Mouse (Mus musculus): ENCODE results near the gene Slc35f5. TPM values are rescaled to one million over a fixed set of nuclear protein-coding genes. Genes with fewer than 3 reads are reported as not detected.
"Not testable (repeated sequence)": the region's sequence is repeated elsewhere in the genome, so short reads cannot be mapped to it uniquely, and the experiment has no call there.

Gene Slc35f5
- 52.4 and 53.0 TPM in 2 replicates for polyA plus RNA-seq (2015; fragmentation: Nextera tagmentation; extraction: Ambion mirVana)

DNA sequence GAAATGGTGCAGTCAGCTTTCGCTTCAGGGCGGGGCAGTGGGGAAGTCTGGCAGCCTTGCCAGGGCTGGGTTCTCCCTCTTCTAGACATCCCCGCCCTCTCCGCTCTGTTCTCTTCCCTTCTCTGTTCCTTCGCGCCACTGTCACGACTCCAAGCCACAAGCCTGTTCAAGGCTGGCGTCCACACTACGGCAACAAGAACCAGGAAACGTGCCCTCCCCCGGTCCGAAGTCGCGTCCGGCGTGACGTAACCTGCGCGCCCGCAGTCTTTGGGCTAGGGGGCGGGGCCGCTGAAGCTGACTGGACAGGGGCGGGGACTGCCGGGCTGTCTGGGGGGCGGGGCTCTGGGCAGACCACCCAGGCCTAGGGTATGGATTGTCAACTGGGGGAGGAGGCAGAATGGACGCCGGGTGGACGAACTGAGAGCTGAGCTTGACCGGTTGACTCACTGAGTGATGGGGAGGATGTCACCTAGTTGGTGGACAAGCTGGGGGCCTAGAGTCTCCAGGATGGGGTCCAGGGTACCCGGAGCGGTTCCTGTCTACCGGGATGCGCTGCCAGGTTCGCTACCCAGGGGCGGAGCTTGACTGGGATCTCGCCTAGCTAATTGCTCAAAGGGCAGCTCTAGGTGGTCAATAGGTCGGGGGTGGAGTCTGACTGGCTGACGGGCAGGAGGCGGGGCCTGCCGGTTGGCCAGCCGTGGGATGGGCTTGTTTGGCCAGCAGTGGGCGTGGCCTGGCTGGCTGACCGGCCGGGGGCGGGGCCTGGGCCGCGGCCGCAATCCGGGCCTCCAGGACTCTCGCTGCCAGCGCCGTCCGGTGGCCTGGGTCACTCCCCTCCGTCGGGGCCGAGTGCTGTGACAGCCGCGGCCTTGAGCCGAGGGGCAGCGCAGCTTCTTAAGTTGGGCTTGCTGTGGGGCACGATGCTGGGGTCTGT, at the start of gene Slc35f5:
Slc35f5 (plus strand) TSS at position 337 of the 934 bp plus-strand sequence.
- H3K27ac ChIP-seq (ENCODE audit: low read length): peak within 1 kb of the TSS; percentile 98
- peaks cover 4% of the 10 kb centered on the region for H3K4me1 ChIP-seq (replicated peaks; ENCODE audit: control insufficient read depth, insufficient read depth, low read length)
- H3K4me2 ChIP-seq (ENCODE audit: low read depth, low read length): peak within 1 kb of the TSS; percentile 85
- peak within 1 kb of the TSS; percentile 96 for H3K9ac ChIP-seq (ENCODE audit: low read length)
- no peaks in the 10 kb centered on the region for H3K27me3 ChIP-seq (ENCODE audit: control insufficient read depth, insufficient read depth, low read depth, low read length)
- no peaks in the 10 kb centered on the region for H3K9me3 ChIP-seq (ENCODE audit: control insufficient read depth, low read length)
- ATAC-seq (ENCODE audit: low read depth): peak; percentile 95
- H3K36me3 ChIP-seq (ENCODE audit: control insufficient read depth, insufficient read depth, low read length): peaks cover under 1% of the 10 kb centered on the region; the same call in 1 of the 2 replicates
- under 1% methylated on average over 60 of the region's 61 CpGs for WGBS
- H3K4me3 ChIP-seq (ENCODE audit: low read length): peak within 1 kb of the TSS; percentile 75

DNA sequence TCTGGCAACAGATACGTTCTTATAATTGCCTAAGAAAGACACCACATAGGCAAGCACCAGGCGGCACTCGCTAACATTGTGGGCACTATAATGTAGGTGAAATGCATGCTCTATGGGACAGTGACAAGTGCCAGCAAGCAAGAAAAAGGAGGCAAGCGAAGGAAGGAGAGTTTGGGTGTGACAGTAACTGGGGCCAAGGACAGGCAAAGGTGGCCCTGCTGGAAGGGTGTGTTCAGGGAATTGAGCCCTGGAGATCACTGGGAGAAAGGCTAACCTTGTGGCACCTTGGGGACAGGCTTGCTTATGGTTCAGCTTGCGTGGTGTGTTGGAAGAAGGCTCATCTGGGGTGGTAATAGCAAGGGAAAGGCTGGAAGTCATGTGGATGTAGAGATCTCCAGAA, 45.7 kb upstream of the Slc35f5 start:
- Histone ChIP-seq H3K4me2 (ENCODE audit: low read depth, low read length) (no peak overlapping the region), H3K27me3 (ENCODE audit: control insufficient read depth, insufficient read depth, low read depth, low read length) (no peaks in the 10 kb centered on the region), H3K4me1 (replicated peaks; ENCODE audit: control insufficient read depth, insufficient read depth, low read length) (no peaks in the 10 kb centered on the region)

DNA sequence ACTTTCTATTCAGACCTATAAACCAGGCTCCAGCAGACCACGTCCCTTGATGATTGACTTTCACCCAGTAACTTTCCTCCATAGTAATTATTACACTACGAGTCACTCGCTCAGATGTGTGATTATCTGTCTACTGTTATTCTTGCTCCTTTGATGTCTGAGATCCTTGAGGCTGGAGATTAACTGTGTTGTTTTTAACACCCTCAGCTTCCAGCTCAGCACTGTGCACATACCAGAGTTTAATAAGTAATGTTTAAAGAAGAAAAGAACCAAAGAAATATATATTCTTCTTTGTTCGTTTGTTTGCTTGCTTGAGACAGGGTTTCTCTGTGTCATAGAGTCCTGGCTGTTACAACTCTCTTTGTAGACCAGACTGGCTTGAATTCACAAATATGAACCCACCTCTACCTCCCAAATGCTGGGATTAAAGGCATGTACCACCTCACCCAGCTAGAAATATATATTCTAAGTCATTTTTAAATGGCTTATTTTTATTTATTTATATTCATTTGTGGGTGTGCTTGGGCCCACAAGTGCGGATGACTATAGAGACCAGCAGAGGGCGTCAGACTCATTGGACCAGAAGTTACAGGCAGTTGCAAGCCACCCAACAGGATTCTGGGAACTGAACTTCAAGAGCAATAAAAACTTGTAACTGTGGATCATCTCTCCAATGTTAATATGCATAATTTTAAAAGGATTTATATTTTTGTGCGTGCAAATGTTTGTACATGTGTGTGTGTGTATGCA, 43.3 kb upstream of the Slc35f5 start:
- no peak overlapping the region for H3K9ac ChIP-seq (ENCODE audit: low read length)
- H3K36me3 ChIP-seq (ENCODE audit: control insufficient read depth, insufficient read depth, low read length): no peaks in the 10 kb centered on the region
- no peak overlapping the region for H3K4me3 ChIP-seq (ENCODE audit: low read length)
- no peaks in the 10 kb centered on the region for H3K27me3 ChIP-seq (ENCODE audit: control insufficient read depth, insufficient read depth, low read depth, low read length)
- ATAC-seq (ENCODE audit: low read depth): no peak
- H3K9me3 ChIP-seq (ENCODE audit: control insufficient read depth, low read length): no peaks in the 10 kb centered on the region
- H3K4me1 ChIP-seq (replicated peaks; ENCODE audit: control insufficient read depth, insufficient read depth, low read length): no peaks in the 10 kb centered on the region
- no peak overlapping the region for H3K27ac ChIP-seq (ENCODE audit: low read length)
- no peak overlapping the region for H3K4me2 ChIP-seq (ENCODE audit: low read depth, low read length)
- 52% methylated on average over 7 of the region's 7 CpGs for WGBS

More for the DNA sequence above, 45.7 kb upstream of the Slc35f5 start:
- no peaks in the 10 kb centered on the region for H3K36me3 ChIP-seq (ENCODE audit: control insufficient read depth, insufficient read depth, low read length)
- no peak for ATAC-seq (ENCODE audit: low read depth)
- H3K4me3 ChIP-seq (ENCODE audit: low read length): no peak overlapping the region
- no peaks in the 10 kb centered on the region for H3K9me3 ChIP-seq (ENCODE audit: control insufficient read depth, low read length)
- H3K27ac ChIP-seq (ENCODE audit: low read length): no peak overlapping the region
- no peak overlapping the region for H3K9ac ChIP-seq (ENCODE audit: low read length)
- WGBS: 92% methylated on average over 5 of the region's 5 CpGs

DNA sequence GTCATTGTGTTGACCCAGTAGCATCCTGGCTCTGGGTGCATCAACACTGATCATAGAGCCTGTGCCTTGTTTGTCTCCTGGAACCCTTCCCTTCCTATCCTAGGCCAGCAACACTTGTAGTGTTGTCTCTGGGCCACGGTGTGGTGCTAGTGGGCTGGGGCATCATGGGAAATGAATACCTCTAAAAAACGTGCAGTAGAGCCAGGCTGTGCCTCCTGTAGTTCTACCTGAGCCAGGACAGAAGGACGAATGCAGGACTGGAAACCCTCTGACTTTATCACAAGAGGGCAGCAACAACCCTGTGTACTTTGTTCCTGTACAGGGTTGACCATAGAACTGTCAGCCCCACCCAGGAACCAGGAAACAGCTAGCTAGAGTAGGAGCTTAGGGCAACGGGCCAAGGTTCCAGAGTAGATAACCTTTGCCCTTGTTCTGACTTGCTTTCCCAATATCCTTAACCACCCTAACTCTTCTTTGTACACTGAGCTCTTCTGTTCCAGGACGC, 41.2 kb upstream of the Slc35f5 start:
- Histone ChIP-seq H3K4me1 (replicated peaks; ENCODE audit: control insufficient read depth, insufficient read depth, low read length) (no peaks in the 10 kb centered on the region), H3K4me2 (ENCODE audit: low read depth, low read length) (no peak overlapping the region), H3K27ac (ENCODE audit: low read length) (no peak overlapping the region), H3K9ac (ENCODE audit: low read length) (no peak overlapping the region), H3K9me3 (ENCODE audit: control insufficient read depth, low read length) (no peaks in the 10 kb centered on the region), H3K27me3 (ENCODE audit: control insufficient read depth, insufficient read depth, low read depth, low read length) (no peaks in the 10 kb centered on the region), H3K36me3 (ENCODE audit: control insufficient read depth, insufficient read depth, low read length) (no peaks in the 10 kb centered on the region), H3K4me3 (ENCODE audit: low read length) (no peak overlapping the region)
- WGBS: 28% methylated on average over 5 of the region's 5 CpGs
- ATAC-seq (ENCODE audit: low read depth): peak; percentile 70; the same call in 1 of the 2 replicates

DNA sequence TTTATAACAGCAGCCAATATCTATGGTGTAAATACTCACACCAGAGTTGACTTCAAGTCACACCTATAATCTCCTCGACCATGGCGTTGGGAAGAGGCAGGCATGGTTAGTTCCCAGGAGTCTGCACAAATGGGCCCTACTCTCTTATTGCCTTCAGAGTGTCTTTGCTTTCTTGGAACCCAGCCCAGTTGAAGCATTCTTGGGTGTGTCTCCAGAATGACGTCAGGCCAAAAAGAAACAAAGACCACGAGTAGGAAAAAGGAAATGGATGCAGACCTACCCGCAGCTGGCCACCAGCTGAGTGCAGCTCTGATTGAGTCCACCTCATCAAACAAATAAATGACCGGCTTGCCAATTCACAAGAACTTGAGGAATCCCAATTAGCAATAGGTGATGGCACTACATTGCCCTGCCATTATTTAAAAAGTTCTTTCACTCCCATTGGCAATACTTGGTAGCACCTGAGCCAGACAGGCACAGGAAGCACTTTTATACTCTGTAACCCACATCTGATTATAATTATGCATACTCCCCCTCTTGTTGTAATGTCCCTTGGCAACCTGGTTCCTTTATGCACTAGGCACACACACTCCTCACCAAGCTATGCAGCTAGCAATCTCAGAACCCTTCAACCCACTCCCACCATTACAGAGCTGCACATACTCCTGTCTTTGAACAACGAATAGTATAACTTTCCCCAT, 34.3 kb upstream of the Slc35f5 start:
- Histone ChIP-seq H3K4me2 (ENCODE audit: low read depth, low read length) (no peak overlapping the region), H3K27me3 (ENCODE audit: control insufficient read depth, insufficient read depth, low read depth, low read length) (no peaks in the 10 kb centered on the region), H3K36me3 (ENCODE audit: control insufficient read depth, insufficient read depth, low read length) (no peaks in the 10 kb centered on the region), H3K9ac (ENCODE audit: low read length) (no peak overlapping the region), H3K4me1 (replicated peaks; ENCODE audit: control insufficient read depth, insufficient read depth, low read length) (peaks cover 4% of the 10 kb centered on the region), H3K27ac (ENCODE audit: low read length) (peak overlapping the region; percentile 29; the same call in 1 of the 2 replicates), H3K9me3 (ENCODE audit: control insufficient read depth, low read length) (no peaks in the 10 kb centered on the region), H3K4me3 (ENCODE audit: low read length) (no peak overlapping the region)
- ATAC-seq (ENCODE audit: low read depth): peak; percentile 65; the same call in 1 of the 2 replicates
- 29% methylated on average over 7 of the region's 7 CpGs for WGBS

DNA sequence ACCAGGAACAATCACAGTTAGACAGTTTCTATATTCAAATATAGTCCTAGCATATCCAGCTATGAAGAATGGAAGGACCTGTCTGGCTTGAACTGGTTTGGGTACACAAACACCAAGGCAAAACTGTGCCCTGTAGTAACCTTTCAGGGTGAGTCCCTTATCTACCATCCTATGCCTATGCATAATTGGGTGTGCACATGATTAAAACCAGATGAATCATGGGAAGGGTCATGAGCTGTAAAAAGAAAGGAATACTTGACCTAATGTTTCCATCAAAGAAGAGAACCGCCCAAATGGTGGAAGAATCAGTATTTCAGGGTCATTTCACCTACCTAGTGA, 33.8 kb upstream of the Slc35f5 start:
- no peak overlapping the region for H3K4me3 ChIP-seq (ENCODE audit: low read length)
- peak overlapping the region; percentile 29; the same call in 1 of the 2 replicates for H3K27ac ChIP-seq (ENCODE audit: low read length)
- H3K4me2 ChIP-seq (ENCODE audit: low read depth, low read length): no peak overlapping the region
- H3K9me3 ChIP-seq (ENCODE audit: control insufficient read depth, low read length): no peaks in the 10 kb centered on the region
- no peaks in the 10 kb centered on the region for H3K27me3 ChIP-seq (ENCODE audit: control insufficient read depth, insufficient read depth, low read depth, low read length)
- peaks cover 4% of the 10 kb centered on the region for H3K4me1 ChIP-seq (replicated peaks; ENCODE audit: control insufficient read depth, insufficient read depth, low read length)
- no peak overlapping the region for H3K9ac ChIP-seq (ENCODE audit: low read length)
- ATAC-seq (ENCODE audit: low read depth): no peak
- WGBS: 75% methylated on average over 1 of the region's 1 CpGs
- no peaks in the 10 kb centered on the region for H3K36me3 ChIP-seq (ENCODE audit: control insufficient read depth, insufficient read depth, low read length)

DNA sequence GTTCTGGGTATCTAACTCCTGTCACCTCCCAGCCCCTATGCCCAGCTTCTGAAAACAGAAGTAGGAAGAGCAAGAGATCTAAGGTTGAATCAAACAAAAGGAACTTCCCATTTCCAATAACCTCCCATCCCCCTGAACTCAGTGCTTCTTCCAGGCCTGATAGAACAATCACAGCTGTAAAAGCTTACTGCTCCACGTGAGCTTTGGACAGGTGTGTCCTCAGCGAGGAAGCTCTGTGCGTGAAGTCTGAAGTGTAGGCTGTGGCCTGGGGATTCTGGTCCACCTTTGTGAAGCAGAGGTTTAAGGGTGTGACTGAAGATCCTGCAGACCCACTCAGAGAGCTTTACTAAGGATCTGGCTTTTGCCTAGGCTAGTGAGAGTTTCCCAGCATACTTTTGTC, 33.0 kb upstream of the Slc35f5 start:
- ATAC-seq (ENCODE audit: low read depth): no peak
- Histone ChIP-seq H3K4me2 (ENCODE audit: low read depth, low read length) (no peak overlapping the region), H3K4me1 (replicated peaks; ENCODE audit: control insufficient read depth, insufficient read depth, low read length) (peaks cover 4% of the 10 kb centered on the region), H3K27ac (ENCODE audit: low read length) (no peak overlapping the region), H3K27me3 (ENCODE audit: control insufficient read depth, insufficient read depth, low read depth, low read length) (no peaks in the 10 kb centered on the region), H3K4me3 (ENCODE audit: low read length) (no peak overlapping the region), H3K36me3 (ENCODE audit: control insufficient read depth, insufficient read depth, low read length) (no peaks in the 10 kb centered on the region), H3K9me3 (ENCODE audit: control insufficient read depth, low read length) (no peaks in the 10 kb centered on the region), H3K9ac (ENCODE audit: low read length) (no peak overlapping the region)
- 66% methylated on average over 3 of the region's 3 CpGs for WGBS

DNA sequence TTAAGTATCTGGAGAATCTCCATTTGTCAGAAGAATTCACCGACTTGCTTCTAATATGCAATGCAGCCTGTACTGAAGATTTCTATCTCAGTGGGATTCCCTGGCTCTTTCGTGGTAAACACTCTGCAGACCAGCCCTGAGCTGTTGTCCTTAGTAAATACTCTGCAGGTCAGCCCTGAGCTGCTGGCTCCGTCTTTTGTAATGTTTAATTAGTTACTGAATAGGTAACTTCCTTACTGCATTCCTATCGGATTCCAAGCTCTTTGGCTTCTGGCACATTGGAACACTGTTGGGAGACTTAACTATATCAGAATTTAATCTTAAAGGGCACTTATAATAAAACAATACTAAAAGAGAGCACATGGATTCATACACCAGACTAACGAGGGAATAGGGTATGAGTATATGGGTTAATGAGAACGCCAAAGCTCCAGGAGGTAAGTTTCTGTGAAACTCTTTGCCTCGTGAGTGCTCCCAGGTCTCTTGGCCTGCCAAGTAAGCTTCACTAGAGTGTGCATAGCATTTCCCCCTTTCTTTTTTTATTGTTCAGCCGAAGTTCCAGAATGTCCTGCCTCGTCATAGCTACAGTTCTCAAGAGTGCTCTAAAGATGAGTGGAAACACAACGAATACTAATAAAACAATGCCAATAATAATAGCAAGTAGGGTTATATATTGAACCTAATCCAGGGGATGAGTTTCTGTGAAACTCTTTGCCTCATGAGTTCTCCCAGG, 27.0 kb upstream of the Slc35f5 start:
- not testable (repeated sequence) for H3K36me3 ChIP-seq (ENCODE audit: control insufficient read depth, insufficient read depth, low read length); H3K9ac ChIP-seq (ENCODE audit: low read length); H3K4me1 ChIP-seq (replicated peaks; ENCODE audit: control insufficient read depth, insufficient read depth, low read length); H3K27me3 ChIP-seq (ENCODE audit: control insufficient read depth, insufficient read depth, low read depth, low read length); H3K9me3 ChIP-seq (ENCODE audit: control insufficient read depth, low read length); H3K4me2 ChIP-seq (ENCODE audit: low read depth, low read length); H3K4me3 ChIP-seq (ENCODE audit: low read length)
- WGBS: 62% methylated on average over 10 of the region's 10 CpGs
- ATAC-seq (ENCODE audit: low read depth): 0 out of 2 replicates have a peak, but pooled peaks have one; percentile 34
- H3K27ac ChIP-seq (ENCODE audit: low read length): peak overlapping the region; percentile 31
